Mouse (Mus musculus): ENCODE results near the gene Id4.

Id4 gene

DNA sequence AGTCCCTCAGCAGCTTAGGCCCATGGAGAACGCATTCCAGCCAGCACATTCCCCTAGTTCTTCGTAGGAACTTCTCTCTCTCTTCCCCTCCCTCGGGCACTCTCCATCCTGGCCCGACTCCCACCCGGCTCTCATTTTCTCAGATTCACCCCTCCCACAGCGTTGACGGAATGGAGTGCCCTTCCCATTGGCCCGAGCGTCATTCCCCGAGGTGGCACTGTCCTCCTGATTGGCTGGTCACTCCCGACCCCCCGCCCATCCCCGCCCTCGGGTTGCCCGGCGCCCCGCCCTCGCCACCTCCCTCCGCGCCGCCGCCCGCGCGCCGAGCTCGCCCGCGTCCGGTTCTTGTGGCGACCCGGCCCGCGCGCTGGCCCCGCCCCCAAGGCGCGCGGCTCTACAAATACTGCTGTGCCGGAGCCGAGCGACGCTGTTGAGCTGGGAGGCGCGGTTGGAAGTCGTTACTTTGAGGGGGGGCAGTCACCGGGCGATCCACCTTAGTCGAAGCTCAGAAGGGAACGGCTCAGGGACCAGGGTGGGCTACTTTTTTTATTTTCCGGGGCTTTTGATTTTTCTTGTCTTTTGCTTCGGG, at the start of gene Id4:
Gene Id4 (plus strand): TSS at position 539 of the 589 bp plus-strand sequence.
- DNase-seq (ENCODE audit: low spot score in 2 of 2) = peak; percentile 39 to 63

DNA sequence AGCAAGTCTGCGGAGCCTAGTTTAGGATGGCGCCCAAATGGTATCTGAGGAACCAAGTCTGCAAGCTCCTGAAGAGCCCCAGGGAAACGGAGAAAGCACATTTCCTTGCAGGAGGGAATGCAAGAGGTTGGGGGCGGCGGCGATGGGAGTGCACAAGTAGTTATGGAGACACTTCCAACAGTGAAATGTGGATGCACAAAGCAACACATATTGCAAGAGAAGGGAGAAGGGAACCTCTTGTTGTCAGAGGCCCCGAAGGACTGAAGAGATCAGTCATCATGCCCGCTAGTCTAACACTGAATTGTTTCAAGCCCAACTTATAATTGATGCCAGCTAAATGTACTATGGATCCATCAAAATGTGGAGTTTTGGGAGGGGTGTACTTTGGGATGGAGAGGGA, 33.9 kb upstream of the Id4 start:
- no peak for DNase-seq (ENCODE audit: low spot score in 2 of 2)

DNA sequence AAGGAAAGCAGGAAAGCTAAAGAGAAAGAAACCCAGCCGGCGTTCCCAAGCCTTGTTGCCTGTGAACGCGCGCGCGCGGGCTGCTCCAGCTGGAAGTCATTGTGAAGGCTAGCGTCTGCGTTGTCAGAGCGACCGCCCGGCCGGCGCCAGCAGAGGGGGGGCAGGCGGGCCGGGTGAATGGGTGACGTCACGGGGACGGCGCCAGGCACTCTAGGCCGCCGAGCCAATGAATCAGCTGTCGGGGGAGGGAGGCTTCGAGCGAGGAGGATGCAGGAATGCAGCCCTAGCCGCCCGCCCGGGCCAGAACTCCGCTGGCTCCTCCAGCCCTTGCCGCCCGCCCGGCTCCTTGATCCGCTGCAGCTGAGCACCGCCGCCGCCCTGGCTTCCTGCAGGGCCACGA, 33.3 kb upstream of the Id4 start:
- peak; percentile 42 to 65 for DNase-seq (ENCODE audit: low spot score in 2 of 2)

- DNase-seq (ENCODE audit: low spot score in 2 of 2) = no peak
Measured at GRCm38 (mm10) chr13:48228114-48228513, 32.9 kb upstream of the Id4 start.

DNA sequence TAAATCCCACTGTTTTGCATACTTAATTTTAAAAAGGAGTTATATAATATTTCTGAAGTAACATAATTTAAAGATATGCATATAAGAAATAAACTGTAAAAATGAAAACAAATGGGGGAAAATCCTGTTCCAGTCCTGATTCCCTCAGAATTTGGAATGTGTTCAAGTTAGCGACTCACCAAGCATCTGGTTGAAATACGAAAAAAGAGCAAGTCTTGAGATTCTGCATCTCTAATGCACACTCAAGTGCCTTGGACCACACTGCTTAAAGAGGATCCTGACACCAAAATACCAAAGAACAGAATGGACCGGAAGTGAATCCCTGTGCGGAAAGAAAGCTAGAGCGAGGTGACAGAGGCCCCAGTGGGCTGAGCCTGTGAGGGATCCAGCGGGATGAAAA, 30.0 kb upstream of the Id4 start:
- no peak for DNase-seq (ENCODE audit: low spot score in 2 of 2)

- DNase-seq (ENCODE audit: low spot score in 2 of 2) = no peak
Measured at GRCm38 (mm10) chr13:48236436-48236835, 24.6 kb upstream of the Id4 start.

DNA sequence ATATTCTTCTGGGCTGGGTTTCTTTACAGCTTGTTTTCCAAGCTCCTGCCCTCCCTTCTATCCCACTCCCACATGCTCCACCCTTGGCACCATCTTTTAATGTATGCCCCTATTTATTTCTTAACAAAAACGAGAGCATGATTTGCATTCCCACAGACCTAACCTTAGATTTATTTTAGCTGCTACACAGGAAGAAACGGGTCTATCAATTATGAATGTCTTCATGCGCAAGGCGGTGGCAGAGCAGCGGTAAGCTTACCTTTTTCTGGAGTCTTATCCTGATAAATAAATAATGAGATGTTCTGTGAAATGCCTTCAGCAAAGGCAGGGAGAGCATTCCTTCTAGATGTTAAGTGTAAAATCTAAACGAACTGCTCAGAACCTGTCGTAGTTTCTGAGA, 24.2 kb upstream of the Id4 start:
- DNase-seq (ENCODE audit: low spot score in 2 of 2) = no peak

DNA sequence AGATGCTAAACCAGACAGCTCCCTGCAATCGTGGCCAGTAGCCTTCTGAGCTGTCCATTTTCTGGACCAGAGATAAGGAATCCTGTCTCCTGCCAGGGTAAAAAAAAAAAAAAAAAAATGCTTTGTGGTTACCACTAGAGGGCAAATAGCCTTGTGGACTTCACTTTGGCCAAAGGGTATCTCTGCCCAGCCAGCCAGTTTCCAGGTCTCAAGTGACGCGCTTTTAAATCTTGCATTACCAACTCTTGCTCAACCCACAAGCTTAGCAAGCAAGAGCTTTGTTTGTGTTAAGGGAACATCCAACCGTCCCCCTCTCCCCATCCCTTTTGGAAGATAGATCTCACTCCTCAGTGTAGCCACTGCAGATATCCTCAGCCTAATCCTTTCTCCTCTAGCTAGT, 23.5 kb upstream of the Id4 start:
- no peak for DNase-seq (ENCODE audit: low spot score in 2 of 2)

DNA sequence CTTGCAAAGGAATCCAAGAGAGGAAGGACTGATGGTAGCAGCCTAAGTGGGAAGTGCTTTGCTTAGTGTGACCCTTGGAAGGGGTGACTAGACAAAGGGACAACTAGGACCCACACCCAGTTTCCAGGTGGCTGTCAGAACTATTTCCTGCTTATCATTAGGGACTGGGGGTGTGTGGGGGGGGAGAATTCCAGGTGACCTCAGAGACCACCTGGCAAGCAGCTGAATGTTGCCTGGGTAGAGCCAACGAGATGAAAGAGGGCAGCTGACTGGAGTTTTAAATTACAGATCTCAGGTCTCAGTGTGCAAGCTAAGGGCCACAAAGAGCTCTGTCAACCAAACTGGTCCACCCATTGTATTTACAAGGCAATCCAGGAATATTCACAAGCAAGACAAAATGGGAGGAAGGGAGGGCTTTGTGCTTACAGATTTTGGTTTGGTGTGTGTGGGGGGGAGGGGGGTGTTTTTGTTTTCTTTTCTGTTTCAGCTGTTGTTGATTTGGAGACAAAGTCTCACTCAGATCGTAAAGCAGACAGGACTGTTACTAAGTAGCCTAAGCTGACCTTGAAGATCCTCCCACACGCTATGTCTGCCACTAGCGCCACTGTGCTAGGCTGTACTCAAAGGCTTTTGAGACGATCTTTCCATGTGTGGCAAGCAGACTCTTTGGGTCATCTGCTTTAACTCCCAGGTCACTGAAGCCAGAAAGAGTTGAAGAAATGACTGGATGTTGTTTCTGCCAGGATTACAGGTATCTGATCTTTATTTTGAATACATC, 15.6 kb upstream of the Id4 start:
- DNase-seq (ENCODE audit: low spot score in 2 of 2) = no peak

DNA sequence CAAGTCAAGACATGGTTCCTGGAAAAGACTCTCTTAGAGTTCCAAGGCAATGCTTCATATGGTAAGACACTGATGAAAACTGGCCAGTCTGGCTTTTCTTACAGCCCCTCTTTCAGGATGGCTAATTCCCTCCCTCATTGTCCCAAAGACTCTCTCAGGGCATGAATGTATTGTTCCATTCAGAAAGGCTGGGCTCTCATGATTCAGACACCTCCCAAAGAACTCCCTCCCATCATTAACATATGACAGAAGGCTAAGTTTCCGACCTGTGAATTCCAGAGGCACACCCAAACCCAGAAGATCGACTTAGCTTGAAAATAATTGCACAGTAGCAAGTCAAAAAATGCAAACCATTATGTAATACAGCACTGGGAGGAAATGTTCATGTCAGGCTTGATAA, 8.5 kb upstream of the Id4 start:
- DNase-seq (ENCODE audit: low spot score in 2 of 2) = no peak

DNA sequence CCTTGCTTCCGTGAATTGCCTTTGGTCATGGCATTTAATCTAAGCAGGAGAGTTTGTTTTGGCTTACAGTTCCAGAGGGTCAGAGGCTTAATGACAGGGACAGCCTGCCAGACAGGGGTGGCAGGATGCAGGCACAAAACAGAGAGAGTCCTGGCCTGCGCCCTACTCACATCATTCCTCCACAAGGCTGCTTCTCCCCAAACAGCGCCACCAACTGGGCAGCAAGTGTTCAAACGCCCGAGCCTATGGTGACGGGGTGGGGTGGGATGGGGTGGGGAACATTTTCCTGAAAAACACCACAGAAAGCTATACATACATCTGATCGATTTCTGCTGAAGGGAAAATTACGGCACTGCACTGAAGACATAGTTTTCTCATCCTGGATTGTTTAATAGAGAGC, 6.0 kb upstream of the Id4 start:
- DNase-seq (ENCODE audit: low spot score in 2 of 2) = no peak

DNA sequence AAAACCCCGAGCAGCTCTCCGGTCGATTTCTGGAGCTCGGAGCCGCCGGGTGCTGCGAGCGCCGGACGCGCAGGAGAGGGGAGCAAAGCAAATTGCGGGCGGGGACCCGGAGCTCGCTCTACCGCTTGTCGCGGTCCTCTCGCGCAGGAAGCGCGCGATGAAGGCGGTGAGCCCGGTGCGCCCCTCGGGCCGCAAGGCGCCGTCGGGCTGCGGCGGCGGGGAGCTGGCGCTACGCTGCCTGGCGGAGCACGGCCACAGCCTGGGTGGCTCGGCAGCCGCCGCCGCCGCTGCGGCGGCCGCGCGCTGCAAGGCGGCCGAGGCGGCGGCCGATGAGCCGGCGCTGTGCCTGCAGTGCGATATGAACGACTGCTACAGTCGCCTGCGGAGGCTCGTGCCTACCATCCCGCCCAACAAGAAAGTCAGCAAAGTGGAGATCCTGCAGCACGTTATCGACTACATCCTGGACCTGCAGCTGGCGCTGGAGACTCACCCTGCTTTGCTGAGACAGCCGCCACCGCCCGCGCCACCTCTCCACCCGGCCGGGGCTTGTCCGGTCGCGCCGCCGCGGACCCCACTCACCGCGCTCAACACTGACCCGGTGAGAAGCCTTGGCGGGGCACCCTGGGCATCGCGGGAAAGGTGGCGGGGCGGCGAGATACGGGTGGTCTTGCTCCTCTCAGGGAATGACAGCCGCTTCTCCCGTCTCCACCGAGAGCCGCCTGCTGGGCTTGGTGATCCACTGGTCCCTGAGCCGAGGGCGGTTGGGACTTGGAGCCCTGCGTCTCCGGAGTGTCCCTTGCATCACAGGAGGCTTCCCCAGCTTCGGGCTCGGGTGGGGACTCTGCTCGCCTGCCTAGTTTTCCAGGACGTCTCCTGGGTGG, 553 bp downstream of the Id4 start:
- peak in 1 of 2 experiments; percentile 60 for DNase-seq (ENCODE audit: low spot score in 2 of 2)

DNA sequence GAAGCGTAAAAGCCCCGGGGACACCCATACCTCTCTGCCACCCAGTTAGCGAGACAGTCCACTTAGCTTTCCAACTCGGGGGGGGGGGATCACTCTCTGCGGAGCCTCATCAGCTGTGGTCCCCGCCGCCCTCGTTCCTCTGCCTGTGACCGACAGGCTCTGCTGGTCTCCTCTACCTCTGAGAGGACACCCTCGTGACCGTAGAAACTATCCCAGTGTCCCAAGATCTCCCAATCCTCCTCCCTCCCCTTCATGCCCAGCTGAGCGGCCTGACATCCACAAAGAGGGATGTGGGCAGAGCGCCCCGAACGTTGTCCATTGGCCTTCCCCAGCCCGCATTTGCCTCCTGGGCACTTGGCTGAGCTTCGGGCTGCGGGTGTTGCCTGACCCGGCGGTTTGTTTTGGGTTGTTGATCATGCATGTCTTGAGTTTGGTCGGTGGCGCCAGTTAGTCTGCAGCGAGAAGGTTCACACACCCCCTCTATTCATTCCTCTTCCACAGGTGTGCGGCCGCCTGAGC, 1.5 kb downstream of the Id4 start:
- DNase-seq (ENCODE audit: low spot score in 2 of 2) = no peak

DNA sequence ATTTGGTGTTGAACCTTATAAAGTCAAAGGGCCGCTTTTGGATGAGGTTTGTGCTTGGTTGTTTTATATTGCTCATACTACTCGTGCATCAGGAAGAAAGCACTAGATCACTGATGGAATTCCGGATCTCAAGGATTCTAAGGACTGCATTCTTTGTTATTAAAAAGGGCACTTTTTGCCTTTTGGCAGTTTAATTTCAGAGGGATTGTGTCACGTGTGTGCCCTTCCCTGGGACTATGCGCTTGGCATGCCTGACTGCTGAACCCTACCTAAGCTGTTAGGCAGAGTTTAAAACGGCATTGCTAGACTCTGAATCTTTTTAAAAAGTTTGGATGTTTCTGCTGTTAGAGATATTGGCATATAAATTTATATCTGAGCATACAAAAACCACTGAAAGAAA, 4.0 kb downstream of the Id4 start:
- no peak for DNase-seq (ENCODE audit: low spot score in 2 of 2)

DNA sequence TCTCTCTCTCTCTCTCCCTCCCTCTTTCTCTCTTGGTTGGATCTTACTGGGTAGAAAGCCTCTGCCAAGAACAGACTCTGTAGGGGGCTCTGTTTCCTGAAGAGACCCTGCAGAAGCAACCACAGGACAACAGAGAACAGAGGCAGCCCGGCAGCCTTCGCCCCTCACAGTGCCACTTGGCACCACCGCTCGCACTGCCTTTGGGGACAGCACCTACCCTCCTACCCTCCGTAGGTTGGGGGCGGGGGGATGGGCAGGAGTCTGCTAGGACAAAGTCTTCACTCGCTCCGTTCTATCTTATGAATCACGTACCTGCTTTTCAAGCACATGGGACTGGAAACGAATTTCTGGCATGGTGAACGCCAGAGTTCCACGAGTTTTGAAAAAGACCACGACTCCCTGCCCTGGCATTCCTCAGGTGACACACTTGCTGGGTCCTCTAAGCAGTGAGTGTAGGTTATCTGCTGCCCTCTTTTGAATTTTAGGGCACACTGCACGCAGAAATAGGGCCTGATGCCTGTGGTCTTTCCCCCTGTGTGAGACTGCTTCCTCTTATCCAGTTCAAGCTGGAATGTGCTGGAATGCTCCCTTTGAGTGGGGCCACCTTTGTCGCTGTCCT, 12.5 kb downstream of the Id4 start:
- DNase-seq (ENCODE audit: low spot score in 2 of 2) = no peak

GRCm38 (mm10) chr13:48274107-48274506, 13.1 kb downstream of the Id4 start:
- DNase-seq (ENCODE audit: low spot score in 2 of 2) = no peak

DNA sequence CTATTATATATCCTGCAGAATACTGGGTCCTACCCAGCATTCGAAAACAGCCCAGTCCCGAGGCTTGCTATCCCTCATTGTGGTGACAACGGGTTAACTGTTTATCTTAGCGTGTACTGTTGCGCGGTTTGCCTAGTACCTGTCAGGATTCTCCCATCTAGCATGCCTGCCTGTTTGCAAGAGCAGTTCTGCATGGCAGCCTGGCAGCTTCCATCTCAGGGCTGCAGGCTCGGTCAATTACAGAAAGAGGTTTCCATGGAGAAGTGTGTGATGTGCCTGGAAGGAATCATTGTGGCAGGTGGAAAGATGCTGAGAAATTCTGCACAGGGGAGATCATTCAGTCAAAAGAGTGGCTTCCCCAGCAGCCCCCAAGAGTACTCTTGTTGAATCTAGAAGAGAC, 16.0 kb downstream of the Id4 start:
- no peak for DNase-seq (ENCODE audit: low spot score in 2 of 2)

GRCm38 (mm10) chr13:48284426-48284825, 23.4 kb downstream of the Id4 start:
- DNase-seq (ENCODE audit: low spot score in 2 of 2) = no peak

DNA sequence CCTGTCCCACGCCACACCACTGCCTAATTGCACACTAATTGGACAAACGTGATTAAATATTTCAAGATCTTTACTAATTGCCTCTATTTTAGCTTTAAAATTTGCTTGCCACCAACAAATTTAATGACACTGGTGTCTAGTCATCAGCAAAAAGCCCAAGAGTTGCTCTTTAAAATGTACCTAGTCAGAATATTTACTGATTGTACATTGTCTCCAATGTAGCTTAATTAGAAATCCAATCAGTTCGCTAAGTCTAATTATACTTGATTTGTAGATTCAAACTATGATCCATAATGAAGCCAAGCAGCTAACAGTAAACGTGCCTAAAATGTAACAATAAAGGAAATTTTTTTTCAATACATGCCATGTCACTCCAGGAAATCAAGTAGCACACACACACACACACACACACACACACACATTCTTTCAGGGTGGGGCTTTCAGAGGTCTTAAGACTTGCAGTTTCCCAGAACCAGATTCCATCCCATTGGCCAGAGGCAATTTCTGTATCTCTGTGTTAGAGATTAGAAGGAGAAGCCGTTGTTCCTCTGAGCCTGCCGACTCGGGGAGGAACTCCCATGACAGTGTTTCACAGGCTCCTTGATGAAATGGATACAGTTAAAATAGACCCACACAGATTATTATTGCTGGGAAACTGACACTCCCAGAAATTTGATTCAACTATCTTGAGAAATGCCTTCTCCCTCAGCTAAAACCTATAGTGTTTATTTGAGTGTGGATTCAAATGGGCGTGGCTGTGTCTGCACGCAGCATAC, 24.1 kb downstream of the Id4 start:
- DNase-seq (ENCODE audit: low spot score in 2 of 2) = no peak

- DNase-seq (ENCODE audit: low spot score in 2 of 2) = no peak
Measured at GRCm38 (mm10) chr13:48290427-48290826, 29.4 kb downstream of the Id4 start.

DNA sequence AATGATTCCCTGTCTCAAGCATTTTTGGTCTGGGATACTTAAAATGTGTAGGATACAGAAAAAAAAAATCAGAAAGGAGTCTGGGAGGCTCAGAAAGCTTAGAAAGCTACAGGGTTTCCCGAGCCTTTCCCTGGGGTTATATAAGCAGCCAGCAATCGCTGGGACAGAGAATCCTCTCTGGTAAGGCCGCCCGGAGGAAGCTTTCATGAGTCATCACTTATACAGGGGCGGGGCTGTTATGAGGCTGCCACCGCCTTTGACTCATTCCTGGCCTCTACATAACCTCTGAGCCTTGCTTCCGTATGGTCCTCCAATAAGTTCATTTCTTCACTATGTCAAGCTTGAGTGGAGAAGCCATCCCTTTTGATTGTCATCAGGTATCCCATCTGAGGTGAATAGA, 53.5 kb downstream of the Id4 start:
- no peak for DNase-seq (ENCODE audit: low spot score in 2 of 2)
